Mouse (Mus musculus) kidney, adult 2 months (tissue): ENCODE results near the gene Grin2b. TPM values are rescaled to one million over a fixed set of nuclear protein-coding genes. Genes with fewer than 3 reads are reported as not detected.
"Not testable (repeated sequence)": the region's sequence is repeated elsewhere in the genome, so short reads cannot be mapped to it uniquely, and the experiment has no call there.

ENCODE experiments used
- DNase-seq: peaks from one replicate; pipeline ENCODE4 v3.0.0; 2021
- H3K27ac ChIP-seq: fragments of 200-500 bp; 2 replicates; pipeline ENCODE4 v1.5.1; 2012; ENCODE audit warnings: low read depth, low read length, control low read depth, inconsistent platforms; ENCODE audit not compliant: insufficient read depth
- H3K27me3 ChIP-seq: fragments of 200-500 bp; replicated peaks from 2 replicates; pipeline ENCODE4 v1.6.1; 2012; ENCODE audit warnings: mild to moderate bottlenecking, moderate library complexity, low read length, inconsistent platforms; ENCODE audit not compliant: control insufficient read depth, insufficient read depth
- H3K36me3 ChIP-seq: fragments of 200-500 bp; 2 replicates; pipeline ENCODE4 v1.6.1; 2012; ENCODE audit warnings: mild to moderate bottlenecking, moderate library complexity, low read length, inconsistent platforms; ENCODE audit not compliant: control insufficient read depth, insufficient read depth
- H3K4me1 ChIP-seq: fragments of 200-500 bp; 2 replicates; pipeline ENCODE4 v1.6.1; 2011; ENCODE audit warnings: low read length; ENCODE audit not compliant: control insufficient read depth, insufficient read depth
- H3K4me3 ChIP-seq: fragments of 200-500 bp; 2 replicates; pipeline ENCODE4 v1.5.1; 2011; ENCODE audit warnings: mild to moderate bottlenecking, low read depth, low read length, control low read depth; ENCODE audit not compliant: insufficient read depth
- CTCF ChIP-seq: fragments of 200-500 bp; conservative IDR thresholded peaks from 2 replicates; pipeline ENCODE4 v1.5.1; 2011; ENCODE audit warnings: low read depth, mild to moderate bottlenecking, control low read depth, low read length, moderate library complexity, mixed read lengths; ENCODE audit not compliant: insufficient read depth, insufficient read length
- POLR2A ChIP-seq: fragments of 200-500 bp; IDR thresholded peaks from one replicate; pipeline ENCODE4 v1.6.1; 2011; ENCODE audit warnings: low read depth, low read length, control low read depth
- WGBS: fragments of 180-500 bp; shearing (Covaris S2); methylation state at CpG from one replicate; pipeline ENCODE4 v1.1.7; 2018; 5-methylcytosine and 5-hydroxymethylcytosine counted together
- polyA plus RNA-seq: library from polyadenylated mRNA; depleted of rRNA; stranded (reverse); fragments of >200 nt; gene quantifications from 2 replicates; pipeline ENCODE4 v1.2.3, GENCODE M21; 2012

Gene Grin2b
- polyA plus RNA-seq, 1 experiment: not detected

- no peak overlapping the region for H3K4me3 ChIP-seq
- H3K4me1 ChIP-seq: no peaks in the 10 kb centered on the region
- TF ChIP-seq CTCF (peak; percentile 36; the same call in 1 of the 2 replicates), POLR2A (no peak)
- WGBS: 66% methylated on average over 5 of the region's 5 CpGs
- H3K27me3 ChIP-seq: no peaks in the 10 kb centered on the region
- no peaks in the 10 kb centered on the region for H3K36me3 ChIP-seq
- H3K27ac ChIP-seq: no peak overlapping the region
- DNase-seq: no peak
These were observed 339.8 kb downstream of the Grin2b start for GRCm38 (mm10) chr6:135833542-135833941.

DNA sequence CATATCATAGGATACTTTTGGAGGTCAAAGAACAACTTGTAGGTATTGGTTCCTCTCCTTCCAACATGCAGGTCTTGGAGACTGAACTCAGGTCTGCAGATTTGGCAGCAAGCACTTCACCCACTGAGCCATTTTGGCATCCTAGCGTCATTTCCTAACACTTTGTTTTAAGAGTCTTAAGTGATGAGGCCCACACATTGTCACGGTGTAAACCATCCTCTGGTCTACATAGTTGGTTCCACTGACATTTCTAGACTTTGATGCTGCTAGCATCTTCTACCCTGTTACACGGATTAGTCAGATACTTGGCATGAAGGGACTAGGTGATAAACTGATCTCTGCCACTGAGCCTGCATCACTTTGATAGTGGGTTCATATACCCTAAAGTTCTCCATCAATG, 341.3 kb downstream of the Grin2b start:
- no peak for TF ChIP-seq CTCF
- no peak for TF ChIP-seq POLR2A
- WGBS: 86% methylated on average over 3 of the region's 3 CpGs
- no peak overlapping the region for H3K4me3 ChIP-seq
- no peaks in the 10 kb centered on the region for H3K4me1 ChIP-seq
- H3K27me3 ChIP-seq: no peaks in the 10 kb centered on the region
- DNase-seq: no peak
- no peaks in the 10 kb centered on the region for H3K36me3 ChIP-seq
- H3K27ac ChIP-seq: no peak overlapping the region

DNA sequence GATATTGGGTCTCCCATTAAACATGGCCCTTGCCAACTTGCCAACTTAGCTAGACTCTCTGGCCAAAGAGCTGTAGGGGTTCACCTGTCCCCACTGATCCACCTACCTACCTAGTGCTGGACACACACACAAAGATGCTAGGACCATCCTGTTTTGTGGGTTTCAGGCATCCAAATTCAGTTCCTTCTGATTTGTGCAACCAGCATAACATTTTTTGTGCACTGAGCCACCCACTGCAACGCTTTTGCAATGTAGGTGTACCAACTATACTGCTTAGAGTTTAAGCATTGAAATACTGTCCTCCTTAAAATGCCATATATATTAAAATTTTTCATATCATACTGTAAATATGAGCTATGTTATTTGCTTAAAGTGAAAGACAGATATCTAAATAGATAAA, 342.3 kb downstream of the Grin2b start:
- no peak for DNase-seq
- Histone ChIP-seq H3K27ac (no peak overlapping the region), H3K27me3 (no peaks in the 10 kb centered on the region), H3K4me3 (no peak overlapping the region), H3K4me1 (no peaks in the 10 kb centered on the region), H3K36me3 (no peaks in the 10 kb centered on the region)
- TF ChIP-seq POLR2A (no peak), CTCF (no peak)
- WGBS: 96% methylated on average over 1 of the region's 1 CpGs

DNA sequence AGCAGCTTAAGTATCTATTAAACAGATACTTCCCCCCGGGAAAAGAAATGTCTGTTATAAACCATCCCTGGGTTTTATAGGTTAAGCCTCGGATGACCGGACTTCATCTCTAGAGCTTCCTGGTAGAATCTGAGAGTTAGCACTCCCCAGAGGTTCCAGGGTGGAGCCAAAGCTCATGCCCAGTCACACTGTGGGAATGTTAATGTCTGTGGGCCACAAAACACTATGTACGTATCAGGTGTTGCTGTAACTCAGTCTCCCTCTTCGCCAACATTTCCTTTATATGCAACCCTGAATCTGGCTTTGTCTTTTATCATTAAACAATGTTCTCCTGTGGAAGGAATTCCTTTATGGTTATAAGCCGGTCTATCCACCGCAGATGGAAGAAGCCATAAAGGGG, 343.9 kb downstream of the Grin2b start:
- Histone ChIP-seq H3K27me3 (no peaks in the 10 kb centered on the region), H3K36me3 (no peaks in the 10 kb centered on the region), H3K4me3 (no peak overlapping the region), H3K27ac (no peak overlapping the region), H3K4me1 (no peaks in the 10 kb centered on the region)
- no peak for TF ChIP-seq POLR2A
- WGBS: 81% methylated on average over 7 of the region's 7 CpGs
- DNase-seq: no peak

DNA sequence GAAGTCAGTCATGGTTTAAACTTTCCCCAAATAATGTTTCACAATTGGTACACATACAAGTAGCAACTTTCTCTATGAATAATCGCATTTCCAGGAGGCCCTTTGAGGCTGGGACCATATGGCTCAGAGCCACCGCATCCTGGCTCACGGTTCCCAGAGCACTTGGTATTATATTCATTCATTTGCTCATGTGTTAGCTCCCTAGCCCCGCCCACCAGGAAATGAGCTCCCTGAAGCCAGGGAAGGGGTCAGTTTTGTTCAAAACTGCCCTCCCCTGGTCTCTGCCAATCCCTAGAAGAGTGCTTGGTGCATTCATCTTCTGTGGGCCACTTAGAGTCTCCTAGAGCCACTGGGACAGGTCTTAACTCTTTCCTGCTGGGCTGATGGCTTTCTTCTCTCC, 344.3 kb downstream of the Grin2b start:
- WGBS: 61% methylated on average over 4 of the region's 4 CpGs
- DNase-seq: no peak
- Histone ChIP-seq H3K4me1 (no peaks in the 10 kb centered on the region), H3K27me3 (no peaks in the 10 kb centered on the region), H3K36me3 (no peaks in the 10 kb centered on the region), H3K4me3 (no peak overlapping the region), H3K27ac (no peak overlapping the region)
- no peak for TF ChIP-seq POLR2A
- TF ChIP-seq CTCF: no peak

DNA sequence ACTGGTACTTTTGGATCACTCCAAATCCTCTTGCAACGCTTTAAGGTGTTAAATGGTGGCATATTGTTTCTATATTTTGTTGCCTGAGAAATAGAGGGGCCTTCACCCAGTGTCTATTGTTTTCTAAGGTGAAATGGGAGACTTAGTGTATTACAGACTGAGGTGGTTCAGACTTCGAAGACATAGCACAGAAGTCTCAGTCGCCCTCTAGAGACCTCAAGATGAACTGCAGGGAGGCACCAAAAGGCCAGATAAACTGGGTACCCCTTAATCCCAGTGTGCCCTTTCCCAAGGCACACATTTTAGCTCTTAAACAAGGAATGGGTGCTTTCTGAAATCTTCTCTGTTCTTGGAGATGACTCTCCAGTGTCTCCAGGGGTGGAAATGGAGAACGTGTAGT, 345.4 kb downstream of the Grin2b start:
- DNase-seq: peak; percentile 54
- Histone ChIP-seq H3K36me3 (no peaks in the 10 kb centered on the region), H3K4me3 (no peak overlapping the region), H3K27ac (no peak overlapping the region), H3K27me3 (no peaks in the 10 kb centered on the region), H3K4me1 (no peaks in the 10 kb centered on the region)
- TF ChIP-seq POLR2A (no peak), CTCF (peak; percentile 83)
- 14% methylated on average over 4 of the region's 4 CpGs for WGBS

DNA sequence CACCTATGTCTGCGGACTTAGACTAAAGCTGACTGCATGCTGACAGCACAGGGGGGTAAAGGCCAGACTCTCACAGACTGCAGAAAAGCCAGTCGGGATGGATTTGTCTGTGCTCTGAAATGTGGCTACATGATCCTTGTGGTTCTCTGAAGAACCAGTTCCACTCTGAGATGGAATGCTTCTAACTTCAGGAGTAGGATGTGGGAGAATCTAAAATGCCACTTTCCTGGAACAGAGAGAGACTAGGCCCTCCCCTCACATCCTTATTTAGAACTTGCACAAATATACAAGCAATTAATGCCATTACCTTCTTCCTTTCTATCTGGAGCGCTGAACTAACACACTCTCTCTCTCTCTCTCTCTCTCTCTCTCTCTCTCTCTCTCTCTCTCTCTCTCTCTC, 346.0 kb downstream of the Grin2b start:
- H3K36me3 ChIP-seq: no peaks in the 10 kb centered on the region
- no peaks in the 10 kb centered on the region for H3K4me1 ChIP-seq
- 87% methylated on average over 3 of the region's 3 CpGs for WGBS
- TF ChIP-seq CTCF (no peak), POLR2A (no peak)
- H3K27me3 ChIP-seq: no peaks in the 10 kb centered on the region
- H3K27ac ChIP-seq: no peak overlapping the region
- DNase-seq: no peak
- H3K4me3 ChIP-seq: no peak overlapping the region

DNA sequence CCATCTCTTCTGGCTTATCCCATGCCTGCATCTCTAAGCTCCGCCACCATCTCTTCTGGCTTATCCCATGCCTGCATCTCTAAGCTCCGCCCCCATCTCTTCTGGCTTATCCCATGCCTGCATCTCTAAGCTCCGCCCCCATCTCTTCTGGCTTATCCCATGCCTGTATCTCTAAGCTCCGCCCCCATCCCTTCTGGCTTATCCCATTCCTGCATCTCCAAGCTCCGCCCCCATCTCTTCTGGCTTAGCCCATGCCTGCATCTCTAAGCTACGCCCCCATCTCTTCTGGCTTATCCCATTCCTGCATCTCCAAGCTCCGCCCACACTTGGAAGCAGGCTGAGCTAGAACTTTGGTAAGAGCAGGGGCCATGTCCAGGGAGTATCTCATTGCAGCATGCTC, 346.5 kb downstream of the Grin2b start:
- not testable (repeated sequence) for H3K4me3 ChIP-seq, DNase-seq, H3K36me3 ChIP-seq, H3K4me1 ChIP-seq, H3K27ac ChIP-seq, H3K27me3 ChIP-seq
- WGBS: 96% methylated on average over 7 of the region's 7 CpGs
